Mouse (Mus musculus): ENCODE results near the gene Bsnd. TPM values are rescaled to one million over a fixed set of nuclear protein-coding genes. Genes with fewer than 3 reads are reported as not detected.
A peak's percentile ranks its signal among the peaks of the same experiment; 100 is the strongest.

Bsnd gene
- 2.1 and 4.8 TPM in 2 replicates for polyA plus RNA-seq (2014; fragmentation: Nextera tagmentation; extraction: Ambion mirVana)

GRCm38 (mm10) chr4:106492116-106492515, at the start of gene Bsnd:
Gene Bsnd (minus strand): TSS chr4:106492283.
- Histone ChIP-seq H3K9me3 (ENCODE audit: control insufficient read depth, low read length) (no peaks in the 10 kb centered on the region), H3K27ac (ENCODE audit: low read depth, low read length) (no peak within 1 kb of the TSS), H3K9ac (ENCODE audit: low read depth, low read length) (no peak within 1 kb of the TSS), H3K4me3 (ENCODE audit: low read length) (no peak within 1 kb of the TSS), H3K27me3 (ENCODE audit: control insufficient read depth, insufficient read depth, low read length) (no peaks in the 10 kb centered on the region), H3K4me1 (ENCODE audit: control insufficient read depth, insufficient read depth, low read length) (peaks cover 9% of the 10 kb centered on the region; the same call in 1 of the 2 replicates), H3K4me2 (replicated peaks; ENCODE audit: low read depth, low read length) (no peak within 1 kb of the TSS), H3K36me3 (ENCODE audit: control insufficient read depth, insufficient read depth, low read length) (no peaks in the 10 kb centered on the region)
- ATAC-seq (ENCODE audit: low FRiP score, low TSS enrichment): peak; percentile 89
- WGBS: 18% methylated on average over 3 of the region's 3 CpGs

- 31% methylated on average over 3 of the region's 3 CpGs for WGBS
- H3K4me3 ChIP-seq (ENCODE audit: low read length): no peak overlapping the region
- H3K4me1 ChIP-seq (ENCODE audit: control insufficient read depth, insufficient read depth, low read length): peaks cover 12% of the 10 kb centered on the region; the same call in 1 of the 2 replicates
- H3K27me3 ChIP-seq (ENCODE audit: control insufficient read depth, insufficient read depth, low read length): no peaks in the 10 kb centered on the region
- no peak overlapping the region for H3K4me2 ChIP-seq (replicated peaks; ENCODE audit: low read depth, low read length)
- no peak overlapping the region for H3K27ac ChIP-seq (ENCODE audit: low read depth, low read length)
- H3K9ac ChIP-seq (ENCODE audit: low read depth, low read length): no peak overlapping the region
- no peaks in the 10 kb centered on the region; the same call in 1 of the 2 replicates for H3K9me3 ChIP-seq (ENCODE audit: control insufficient read depth, low read length)
- no peaks in the 10 kb centered on the region for H3K36me3 ChIP-seq (ENCODE audit: control insufficient read depth, insufficient read depth, low read length)
- ATAC-seq (ENCODE audit: low FRiP score, low TSS enrichment): no peak
Measured at GRCm38 (mm10) chr4:106541491-106541890, 49.4 kb upstream of the Bsnd start.

GRCm38 (mm10) chr4:106539756-106540155, 47.7 kb upstream of the Bsnd start:
- WGBS: 90% methylated on average over 5 of the region's 5 CpGs
- Histone ChIP-seq H3K4me3 (ENCODE audit: low read length) (no peak overlapping the region), H3K4me1 (ENCODE audit: control insufficient read depth, insufficient read depth, low read length) (0 out of 2 replicates have a peak, but pooled peaks cover 2% of the 10 kb centered on the region), H3K9me3 (ENCODE audit: control insufficient read depth, low read length) (no peaks in the 10 kb centered on the region; the same call in 1 of the 2 replicates), H3K27ac (ENCODE audit: low read depth, low read length) (no peak overlapping the region), H3K4me2 (replicated peaks; ENCODE audit: low read depth, low read length) (no peak overlapping the region), H3K36me3 (ENCODE audit: control insufficient read depth, insufficient read depth, low read length) (no peaks in the 10 kb centered on the region), H3K9ac (ENCODE audit: low read depth, low read length) (no peak overlapping the region), H3K27me3 (ENCODE audit: control insufficient read depth, insufficient read depth, low read length) (no peaks in the 10 kb centered on the region)
- no peak for ATAC-seq (ENCODE audit: low FRiP score, low TSS enrichment)

GRCm38 (mm10) chr4:106534256-106534655, 42.2 kb upstream of the Bsnd start:
- ATAC-seq (ENCODE audit: low FRiP score, low TSS enrichment): no peak
- 56% methylated on average over 7 of the region's 7 CpGs for WGBS
- H3K9ac ChIP-seq (ENCODE audit: low read depth, low read length): no peak overlapping the region
- no peaks in the 10 kb centered on the region; the same call in 1 of the 2 replicates for H3K9me3 ChIP-seq (ENCODE audit: control insufficient read depth, low read length)
- no peak overlapping the region for H3K4me2 ChIP-seq (replicated peaks; ENCODE audit: low read depth, low read length)
- no peaks in the 10 kb centered on the region for H3K36me3 ChIP-seq (ENCODE audit: control insufficient read depth, insufficient read depth, low read length)
- no peaks in the 10 kb centered on the region for H3K27me3 ChIP-seq (ENCODE audit: control insufficient read depth, insufficient read depth, low read length)
- 0 out of 2 replicates have a peak, but pooled peaks cover 6% of the 10 kb centered on the region for H3K4me1 ChIP-seq (ENCODE audit: control insufficient read depth, insufficient read depth, low read length)
- no peak overlapping the region for H3K4me3 ChIP-seq (ENCODE audit: low read length)
- no peak overlapping the region for H3K27ac ChIP-seq (ENCODE audit: low read depth, low read length)

- Histone ChIP-seq H3K4me1 (ENCODE audit: control insufficient read depth, insufficient read depth, low read length) (0 out of 2 replicates have a peak, but pooled peaks cover 6% of the 10 kb centered on the region), H3K27me3 (ENCODE audit: control insufficient read depth, insufficient read depth, low read length) (no peaks in the 10 kb centered on the region), H3K9ac (ENCODE audit: low read depth, low read length) (no peak overlapping the region), H3K4me2 (replicated peaks; ENCODE audit: low read depth, low read length) (no peak overlapping the region), H3K27ac (ENCODE audit: low read depth, low read length) (no peak overlapping the region), H3K36me3 (ENCODE audit: control insufficient read depth, insufficient read depth, low read length) (no peaks in the 10 kb centered on the region), H3K9me3 (ENCODE audit: control insufficient read depth, low read length) (no peaks in the 10 kb centered on the region), H3K4me3 (ENCODE audit: low read length) (no peak overlapping the region)
- WGBS: 45% methylated on average over 7 of the region's 7 CpGs
- no peak for ATAC-seq (ENCODE audit: low FRiP score, low TSS enrichment)
Measured at GRCm38 (mm10) chr4:106533421-106534080, 41.5 kb upstream of the Bsnd start.

- Histone ChIP-seq H3K27me3 (ENCODE audit: control insufficient read depth, insufficient read depth, low read length) (no peaks in the 10 kb centered on the region), H3K9me3 (ENCODE audit: control insufficient read depth, low read length) (no peaks in the 10 kb centered on the region), H3K36me3 (ENCODE audit: control insufficient read depth, insufficient read depth, low read length) (no peaks in the 10 kb centered on the region), H3K4me3 (ENCODE audit: low read length) (no peak overlapping the region), H3K27ac (ENCODE audit: low read depth, low read length) (no peak overlapping the region), H3K4me1 (ENCODE audit: control insufficient read depth, insufficient read depth, low read length) (0 out of 2 replicates have a peak, but pooled peaks cover 6% of the 10 kb centered on the region), H3K4me2 (replicated peaks; ENCODE audit: low read depth, low read length) (no peak overlapping the region), H3K9ac (ENCODE audit: low read depth, low read length) (no peak overlapping the region)
- WGBS: 66% methylated on average over 9 of the region's 9 CpGs
- peak; percentile 16; the same call in 1 of the 2 replicates for ATAC-seq (ENCODE audit: low FRiP score, low TSS enrichment)
Measured at GRCm38 (mm10) chr4:106530113-106530482, 38.0 kb upstream of the Bsnd start.

- no peaks in the 10 kb centered on the region for H3K27me3 ChIP-seq (ENCODE audit: control insufficient read depth, insufficient read depth, low read length)
- 16% methylated on average over 17 of the region's 17 CpGs for WGBS
- H3K9ac ChIP-seq (ENCODE audit: low read depth, low read length): peak overlapping the region; percentile 40; the same call in 1 of the 2 replicates
- ATAC-seq (ENCODE audit: low FRiP score, low TSS enrichment): peak; percentile 92
- 0 out of 2 replicates have a peak, but pooled peaks cover 6% of the 10 kb centered on the region for H3K4me1 ChIP-seq (ENCODE audit: control insufficient read depth, insufficient read depth, low read length)
- no peaks in the 10 kb centered on the region for H3K9me3 ChIP-seq (ENCODE audit: control insufficient read depth, low read length)
- no peaks in the 10 kb centered on the region for H3K36me3 ChIP-seq (ENCODE audit: control insufficient read depth, insufficient read depth, low read length)
- H3K27ac ChIP-seq (ENCODE audit: low read depth, low read length): no peak overlapping the region
- H3K4me3 ChIP-seq (ENCODE audit: low read length): no peak overlapping the region
- peak overlapping the region; percentile 38 for H3K4me2 ChIP-seq (replicated peaks; ENCODE audit: low read depth, low read length)
Measured at GRCm38 (mm10) chr4:106529375-106530112, 37.5 kb upstream of the Bsnd start.

GRCm38 (mm10) chr4:106527856-106528547, 35.9 kb upstream of the Bsnd start:
- H3K9me3 ChIP-seq (ENCODE audit: control insufficient read depth, low read length): no peaks in the 10 kb centered on the region
- WGBS: 75% methylated on average over 7 of the region's 7 CpGs
- H3K4me2 ChIP-seq (replicated peaks; ENCODE audit: low read depth, low read length): no peak overlapping the region
- H3K36me3 ChIP-seq (ENCODE audit: control insufficient read depth, insufficient read depth, low read length): no peaks in the 10 kb centered on the region
- no peak overlapping the region for H3K9ac ChIP-seq (ENCODE audit: low read depth, low read length)
- H3K27me3 ChIP-seq (ENCODE audit: control insufficient read depth, insufficient read depth, low read length): no peaks in the 10 kb centered on the region
- H3K4me3 ChIP-seq (ENCODE audit: low read length): no peak overlapping the region
- no peak for ATAC-seq (ENCODE audit: low FRiP score, low TSS enrichment)
- 0 out of 2 replicates have a peak, but pooled peaks cover 3% of the 10 kb centered on the region for H3K4me1 ChIP-seq (ENCODE audit: control insufficient read depth, insufficient read depth, low read length)
- H3K27ac ChIP-seq (ENCODE audit: low read depth, low read length): no peak overlapping the region
